Mouse (Mus musculus) retina, postnatal 7 days (tissue): Measurements from ENCODE around the gene Kxd1.

Experiments used
- DNase-seq: peaks from one replicate; pipeline ENCODE4 v3.0.0-alpha.2; 2012; ENCODE audit warnings: low read depth, low spot score

Kxd1 gene

GRCm38 (mm10) chr8:70493692-70494415 lies 33.9 kb downstream of the Kxd1 start:
- no peak for DNase-seq

- no peak for DNase-seq
Observed at GRCm38 (mm10) chr8:70492664-70493640, 34.8 kb downstream of the Kxd1 start, which contains the start of gene Crlf1. Crlf1 (plus strand) TSS chr8:70493158.

- DNase-seq = no peak
Observed at GRCm38 (mm10) chr8:70490880-70491495, 36.8 kb downstream of the Kxd1 start.

- DNase-seq = no peak
Observed at GRCm38 (mm10) chr8:70490061-70490879, 37.5 kb downstream of the Kxd1 start.

DNA sequence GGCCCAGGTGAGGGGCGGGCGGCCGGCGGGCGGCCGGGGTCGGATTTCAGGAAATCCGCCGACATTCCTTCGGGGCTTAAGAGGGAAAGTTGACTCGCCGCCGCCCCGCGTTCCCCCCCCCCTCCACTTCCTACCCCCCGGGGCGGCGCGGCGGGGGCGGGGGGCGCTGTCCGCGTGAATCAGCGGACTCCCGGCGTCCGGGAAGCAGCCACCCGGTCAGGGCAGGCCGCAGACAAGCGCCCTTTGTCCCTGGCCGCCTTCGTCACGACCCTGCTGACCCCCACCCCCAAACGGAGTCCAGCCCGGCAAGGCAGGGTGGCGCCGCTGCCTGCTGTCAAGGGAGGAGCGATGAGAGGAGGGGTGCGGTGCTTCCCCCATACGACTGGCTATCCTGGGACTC lies 38.2 kb downstream of the Kxd1 start:
- no peak for DNase-seq

DNA sequence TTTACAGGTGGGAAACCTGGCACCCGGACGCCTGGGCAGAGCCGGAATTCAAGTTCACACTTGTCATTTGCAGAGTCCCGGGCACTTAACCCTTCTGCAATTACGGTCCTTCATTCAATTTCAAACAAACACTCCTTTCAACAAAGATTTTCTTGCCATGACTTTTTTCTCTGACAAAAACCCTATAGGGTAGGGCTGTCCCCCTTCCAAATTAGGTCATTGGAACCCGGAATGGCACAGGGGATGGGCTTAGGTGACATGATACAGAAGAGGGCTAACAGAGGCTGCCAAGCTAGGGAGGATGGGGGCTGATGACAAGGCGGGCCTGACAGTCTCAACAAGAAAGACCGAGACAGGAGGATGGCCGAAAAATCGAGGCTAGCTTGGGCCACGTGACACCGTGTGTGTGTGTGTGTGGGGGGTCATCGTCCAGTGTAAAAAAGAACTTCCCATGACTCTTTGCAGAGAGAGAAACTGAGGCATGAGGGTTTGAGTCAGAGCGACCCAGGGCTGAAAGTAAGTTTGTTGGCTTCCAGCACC lies 38.8 kb downstream of the Kxd1 start:
- DNase-seq = no peak

DNA sequence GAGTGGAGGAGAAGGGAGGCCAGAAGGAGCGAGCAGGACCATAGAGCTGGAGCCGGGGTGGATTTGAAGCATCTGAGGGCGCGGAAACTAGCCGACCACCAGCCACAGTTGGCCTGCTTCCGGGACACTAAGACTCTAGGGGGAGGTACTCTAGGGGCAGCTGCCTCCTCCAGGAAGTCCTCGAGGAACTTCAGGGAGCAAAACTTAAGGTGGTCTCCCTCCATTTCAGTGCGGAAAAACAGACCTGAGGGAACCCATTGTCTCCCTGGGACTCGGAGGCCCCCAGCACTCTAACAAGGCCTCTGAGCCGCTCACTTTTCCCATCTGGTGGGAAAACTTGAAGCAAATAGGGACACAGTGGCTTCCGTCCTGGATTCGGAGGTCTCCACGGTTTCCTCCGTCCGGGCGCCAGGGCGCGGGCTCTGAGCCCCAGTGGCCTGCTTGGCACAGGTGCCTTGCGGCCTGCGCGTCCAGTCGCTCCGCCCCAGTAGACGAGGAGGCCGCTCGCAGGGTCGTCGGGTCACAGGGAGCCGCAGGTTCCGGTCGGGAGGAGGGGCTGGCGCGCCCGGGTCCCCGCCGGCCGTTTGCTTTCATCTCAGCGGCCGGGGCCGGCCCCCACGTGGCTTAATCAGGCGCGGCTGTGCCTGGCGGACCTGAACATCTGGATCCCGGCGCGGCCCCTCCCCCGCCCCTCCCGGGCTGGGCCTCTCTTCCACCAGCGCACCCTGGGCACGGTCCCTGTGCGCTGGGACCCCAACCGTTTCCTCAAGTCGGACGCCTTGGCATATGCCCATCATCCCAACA lies 39.6 kb downstream of the Kxd1 start:
- no peak for DNase-seq

GRCm38 (mm10) chr8:70486941-70487520 lies 40.7 kb downstream of the Kxd1 start, which contains the start of gene Tmem59l:
Tmem59l (minus strand) TSS chr8:70487358.
- DNase-seq = no peak

DNA sequence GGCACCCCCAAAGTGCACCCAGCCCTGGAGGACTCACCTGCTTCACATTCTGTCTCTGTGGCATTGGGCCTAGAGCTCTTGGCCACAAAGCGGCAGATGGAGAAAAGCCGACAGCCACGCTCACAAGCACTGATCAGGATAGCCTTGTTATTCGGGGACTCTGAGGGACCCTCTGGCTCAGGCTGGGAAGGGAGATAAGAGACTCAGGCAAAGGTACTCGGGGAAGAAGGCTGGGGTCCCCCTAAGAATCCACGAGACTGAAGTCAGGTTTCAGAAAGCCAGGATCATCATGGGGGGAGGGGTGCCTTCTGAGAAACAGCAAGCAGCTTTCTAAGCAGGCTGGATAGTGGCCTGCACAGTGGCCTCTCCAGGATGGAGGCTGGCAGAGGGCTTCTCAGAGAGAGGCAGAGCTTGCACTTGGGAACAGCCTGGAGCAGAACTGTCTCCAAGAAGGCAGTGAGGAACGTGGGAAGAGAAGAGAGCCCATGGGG lies 41.5 kb downstream of the Kxd1 start:
- DNase-seq = no peak

GRCm38 (mm10) chr8:70482943-70483342 lies 44.8 kb downstream of the Kxd1 start:
- DNase-seq = no peak

GRCm38 (mm10) chr8:70481908-70482307 lies 45.8 kb downstream of the Kxd1 start:
- no peak for DNase-seq

DNA sequence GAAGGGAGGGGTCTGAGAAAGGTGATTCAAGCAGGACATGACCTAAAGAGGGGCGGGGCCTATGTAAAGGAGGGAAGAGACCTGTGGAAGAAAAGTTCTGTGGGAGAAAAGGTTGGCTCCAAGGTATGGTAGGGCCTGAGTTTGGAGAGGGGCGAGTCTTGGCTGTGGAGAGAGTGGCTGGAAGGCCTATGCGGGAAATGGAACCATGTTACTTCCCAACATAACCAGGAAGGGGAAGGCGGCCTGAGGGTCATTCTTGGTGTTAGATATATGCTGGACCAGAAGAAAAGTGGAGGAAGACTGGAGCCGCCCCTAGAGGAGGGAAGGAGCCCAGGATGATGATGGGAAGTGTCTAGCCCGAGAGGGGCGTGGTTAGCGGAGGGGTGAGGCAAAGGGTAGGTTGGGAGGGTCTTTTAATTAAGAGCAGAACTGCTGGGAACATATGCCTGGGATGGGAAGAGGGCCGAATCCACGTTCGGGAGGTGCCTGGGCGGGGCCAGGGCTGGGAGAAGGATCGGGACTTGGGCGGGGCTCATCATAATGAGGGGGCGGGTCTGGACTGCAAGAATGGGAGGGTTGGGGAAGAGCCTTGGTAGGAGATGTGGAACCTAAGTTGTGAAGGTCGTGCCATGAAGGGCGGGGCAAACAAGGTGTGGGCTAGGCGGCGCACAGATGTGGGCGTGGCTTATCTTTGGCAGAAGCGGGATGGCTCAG lies 50.3 kb downstream of the Kxd1 start:
- no peak for DNase-seq

DNA sequence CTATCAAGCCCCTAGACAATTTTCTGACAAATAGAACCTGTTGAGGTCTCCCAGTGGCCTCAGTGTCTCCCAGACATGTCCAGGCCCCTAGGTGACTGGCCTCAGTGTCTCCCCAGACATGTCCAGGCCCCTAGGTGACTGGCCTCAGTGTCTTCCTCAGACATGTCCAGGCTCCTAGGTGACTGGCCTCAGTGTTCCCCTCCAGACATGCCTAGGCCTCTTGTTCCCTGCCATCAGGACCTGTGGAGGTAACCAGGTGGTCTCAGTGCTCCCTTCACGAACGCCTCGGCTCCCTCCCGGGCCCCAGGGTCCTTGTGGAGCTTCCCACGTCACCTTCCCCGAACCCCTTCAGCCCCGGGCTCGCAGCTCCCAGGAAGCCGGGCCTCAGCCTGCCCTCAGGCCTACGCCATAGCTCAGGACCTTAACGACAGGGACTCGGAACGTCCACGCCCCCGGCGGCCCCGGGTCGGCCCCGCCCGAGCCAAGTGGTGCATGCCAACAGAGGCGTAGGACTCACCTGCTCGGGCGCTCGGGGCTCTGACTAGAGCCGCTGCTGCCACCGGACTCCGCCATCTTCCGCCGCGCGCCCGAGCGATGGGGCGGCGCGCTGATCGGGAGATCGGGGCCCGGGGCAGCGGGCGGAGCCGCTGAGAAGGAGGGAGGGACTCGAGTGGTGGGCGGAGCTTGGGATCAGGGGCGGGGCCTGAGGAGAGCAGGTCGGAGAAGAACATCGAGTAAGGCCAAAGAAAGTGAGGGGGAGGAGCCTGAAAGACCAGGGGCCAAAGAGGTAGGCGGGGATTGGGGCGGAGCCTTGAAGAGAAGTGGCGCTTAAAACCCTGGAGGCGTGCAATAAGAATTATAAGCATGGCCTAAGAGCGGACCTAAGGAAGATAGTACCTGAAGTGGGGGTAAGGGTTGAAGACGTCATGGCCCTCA lies 51.2 kb downstream of the Kxd1 start, which contains the start of gene Klhl26:
Gene Klhl26 (minus strand): TSS at position 636 of the 936 bp plus-strand sequence.
- peak; percentile 83 for DNase-seq

DNA sequence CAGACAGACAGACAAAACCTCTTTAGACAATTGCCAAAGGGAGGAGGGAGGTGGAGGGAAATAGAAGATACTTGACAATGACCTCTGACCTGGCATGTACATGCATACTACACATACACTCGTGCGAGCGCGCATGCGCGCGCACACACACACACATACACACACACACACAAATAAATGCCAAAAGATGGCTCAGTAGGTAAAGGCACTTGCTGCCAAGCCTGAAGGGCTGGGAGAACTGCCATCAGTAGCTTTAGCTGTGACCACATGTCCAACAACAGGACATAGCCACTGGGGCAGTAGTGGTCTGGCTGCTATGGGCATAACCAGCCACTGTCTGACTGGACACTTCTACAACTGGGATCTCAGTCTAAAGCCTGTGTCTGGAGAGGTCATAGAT lies 55.9 kb downstream of the Kxd1 start:
- DNase-seq = no peak

- DNase-seq = no peak
Observed at GRCm38 (mm10) chr8:70469938-70470337, 57.8 kb downstream of the Kxd1 start.

- no peak for DNase-seq
Observed at GRCm38 (mm10) chr8:70469295-70469916, 58.4 kb downstream of the Kxd1 start.

GRCm38 (mm10) chr8:70468733-70469132 lies 59.0 kb downstream of the Kxd1 start:
- no peak for DNase-seq
